Mouse (Mus musculus): ENCODE results near the gene Tbx19. TPM values are rescaled to one million over a fixed set of nuclear protein-coding genes. Genes with fewer than 3 reads are reported as not detected.

The Tbx19 gene
- polyA plus RNA-seq, 1 experiment from 2014 or later, result not detected

DNA sequence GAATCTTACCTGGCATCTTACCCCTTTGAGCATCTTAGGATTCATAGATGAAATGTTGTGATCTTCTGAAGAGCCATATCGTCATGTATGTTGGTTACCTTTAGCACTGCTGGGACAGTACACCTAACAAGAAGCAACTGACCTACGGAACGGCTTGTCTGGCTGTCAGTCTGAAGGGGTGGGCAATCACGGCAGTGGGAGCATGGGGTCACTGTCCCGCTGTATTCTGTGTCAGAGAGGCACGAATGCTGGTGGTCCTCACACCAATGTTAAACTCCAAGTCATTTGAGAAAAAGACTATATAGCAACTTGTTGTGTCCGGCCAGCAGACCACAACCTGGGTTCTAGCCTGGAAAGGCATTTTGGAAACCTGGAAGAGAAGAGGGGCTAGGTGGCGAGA lies 10.7 kb upstream of the Tbx19 start:
- H3K9ac ChIP-seq (ENCODE audit: low read depth, low read length), result no peak overlapping the region
- H3K36me3 ChIP-seq (ENCODE audit: control insufficient read depth, insufficient read depth, low read length), result no peaks in the 10 kb centered on the region
- H3K4me3 ChIP-seq (ENCODE audit: low read length), result no peak overlapping the region
- 85% methylated on average over 7 of the region's 8 CpGs for WGBS
- H3K27ac ChIP-seq (ENCODE audit: low read depth, low read length), result no peak overlapping the region
- H3K4me1 ChIP-seq (ENCODE audit: control insufficient read depth, insufficient read depth, low read length), result no peaks in the 10 kb centered on the region
- ATAC-seq (ENCODE audit: low FRiP score, low TSS enrichment), result no peak
- H3K27me3 ChIP-seq (ENCODE audit: control insufficient read depth, insufficient read depth, low read length), result no peaks in the 10 kb centered on the region
- no peak overlapping the region for H3K4me2 ChIP-seq (replicated peaks; ENCODE audit: low read depth, low read length)
- H3K9me3 ChIP-seq (ENCODE audit: control insufficient read depth, low read length), result no peaks in the 10 kb centered on the region

DNA sequence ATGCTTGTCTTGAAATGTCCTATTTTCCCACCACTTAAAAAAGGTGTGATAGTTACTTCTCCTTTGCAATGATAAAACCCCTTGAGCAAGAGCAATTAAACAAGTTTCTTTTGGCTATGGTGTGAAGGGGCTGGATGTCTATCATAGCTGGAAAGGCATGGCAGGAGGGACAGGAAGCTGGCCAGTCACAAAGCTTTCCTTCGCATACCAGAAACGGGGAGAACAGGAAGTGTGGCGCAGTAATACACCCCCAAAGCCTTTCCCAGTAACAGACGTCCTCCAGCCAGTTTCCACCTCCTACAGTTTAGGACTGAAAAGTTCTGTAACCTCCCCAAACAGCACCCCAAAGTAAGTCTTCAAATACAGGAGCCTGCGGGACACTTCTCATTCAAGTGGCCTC lies 9.6 kb upstream of the Tbx19 start:
- Histone ChIP-seq H3K9ac (ENCODE audit: low read depth, low read length) (no peak overlapping the region), H3K9me3 (ENCODE audit: control insufficient read depth, low read length) (no peaks in the 10 kb centered on the region), H3K36me3 (ENCODE audit: control insufficient read depth, insufficient read depth, low read length) (no peaks in the 10 kb centered on the region), H3K27me3 (ENCODE audit: control insufficient read depth, insufficient read depth, low read length) (no peaks in the 10 kb centered on the region), H3K4me2 (replicated peaks; ENCODE audit: low read depth, low read length) (no peak overlapping the region), H3K4me3 (ENCODE audit: low read length) (no peak overlapping the region), H3K27ac (ENCODE audit: low read depth, low read length) (no peak overlapping the region), H3K4me1 (ENCODE audit: control insufficient read depth, insufficient read depth, low read length) (no peaks in the 10 kb centered on the region)
- 74% methylated on average over 5 of the region's 5 CpGs for WGBS
- ATAC-seq (ENCODE audit: low FRiP score, low TSS enrichment), result no peak

- H3K4me1 ChIP-seq (ENCODE audit: control insufficient read depth, insufficient read depth, low read length), result no peaks in the 10 kb centered on the region
- H3K9me3 ChIP-seq (ENCODE audit: control insufficient read depth, low read length), result no peaks in the 10 kb centered on the region
- 84% methylated on average over 3 of the region's 3 CpGs for WGBS
- H3K4me2 ChIP-seq (replicated peaks; ENCODE audit: low read depth, low read length), result no peak overlapping the region
- no peak overlapping the region for H3K27ac ChIP-seq (ENCODE audit: low read depth, low read length)
- H3K27me3 ChIP-seq (ENCODE audit: control insufficient read depth, insufficient read depth, low read length), result no peaks in the 10 kb centered on the region
- no peaks in the 10 kb centered on the region for H3K36me3 ChIP-seq (ENCODE audit: control insufficient read depth, insufficient read depth, low read length)
- ATAC-seq (ENCODE audit: low FRiP score, low TSS enrichment), result no peak
- H3K9ac ChIP-seq (ENCODE audit: low read depth, low read length), result no peak overlapping the region
- no peak overlapping the region for H3K4me3 ChIP-seq (ENCODE audit: low read length)
Measured at GRCm38 (mm10) chr1:165169462-165169861, 8.9 kb upstream of the Tbx19 start.

DNA sequence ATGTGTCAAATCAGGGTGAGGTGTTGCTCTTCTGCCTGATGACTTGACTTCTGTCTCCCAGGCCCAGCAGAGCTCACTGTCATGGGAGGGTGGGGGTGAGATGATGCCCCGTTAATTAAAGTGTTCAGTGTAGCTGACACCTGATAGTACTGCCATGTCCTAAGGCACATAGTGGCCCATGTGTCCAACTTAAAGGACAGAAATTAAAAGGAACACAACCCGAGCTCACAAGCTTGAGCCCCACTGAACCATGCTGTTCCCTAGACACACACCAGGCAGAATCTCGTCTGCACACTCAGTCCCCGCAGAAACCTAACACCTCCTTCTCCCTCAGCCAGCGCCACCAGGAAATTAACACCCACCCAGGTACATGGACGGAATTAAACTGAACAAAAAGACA lies 4.3 kb upstream of the Tbx19 start:
- Histone ChIP-seq H3K4me1 (ENCODE audit: control insufficient read depth, insufficient read depth, low read length) (no peaks in the 10 kb centered on the region), H3K9me3 (ENCODE audit: control insufficient read depth, low read length) (no peaks in the 10 kb centered on the region), H3K36me3 (ENCODE audit: control insufficient read depth, insufficient read depth, low read length) (no peaks in the 10 kb centered on the region), H3K27me3 (ENCODE audit: control insufficient read depth, insufficient read depth, low read length) (no peaks in the 10 kb centered on the region), H3K27ac (ENCODE audit: low read depth, low read length) (no peak overlapping the region), H3K4me3 (ENCODE audit: low read length) (no peak overlapping the region), H3K4me2 (replicated peaks; ENCODE audit: low read depth, low read length) (no peak overlapping the region), H3K9ac (ENCODE audit: low read depth, low read length) (no peak overlapping the region)
- 45% methylated on average over 6 of the region's 6 CpGs for WGBS
- peak; percentile 64 for ATAC-seq (ENCODE audit: low FRiP score, low TSS enrichment)

DNA sequence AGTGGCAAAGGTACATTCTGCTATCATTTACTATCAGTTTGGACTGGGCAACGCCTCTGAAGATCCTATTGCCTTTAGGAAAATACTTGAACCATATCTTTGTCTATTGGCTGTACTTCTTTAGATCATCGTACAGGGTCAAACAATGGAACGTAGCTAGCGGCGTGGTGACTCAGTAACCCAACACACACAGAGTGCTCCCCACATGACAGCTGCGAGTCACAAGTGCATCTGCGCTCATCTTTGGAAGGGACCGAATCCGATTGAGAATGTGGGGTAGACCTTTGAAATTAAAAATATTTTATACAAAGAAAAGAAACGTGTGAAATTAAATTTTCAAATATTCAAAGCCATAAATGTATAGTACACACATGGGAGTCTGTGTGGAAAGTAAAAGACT lies 1.7 kb downstream of the Tbx19 start:
- H3K4me3 ChIP-seq (ENCODE audit: low read length), result no peak overlapping the region
- H3K9ac ChIP-seq (ENCODE audit: low read depth, low read length), result no peak overlapping the region
- no peak for ATAC-seq (ENCODE audit: low FRiP score, low TSS enrichment)
- no peak overlapping the region for H3K27ac ChIP-seq (ENCODE audit: low read depth, low read length)
- no peaks in the 10 kb centered on the region for H3K4me1 ChIP-seq (ENCODE audit: control insufficient read depth, insufficient read depth, low read length)
- WGBS, result 85% methylated on average over 10 of the region's 10 CpGs
- H3K9me3 ChIP-seq (ENCODE audit: control insufficient read depth, low read length), result no peaks in the 10 kb centered on the region
- H3K4me2 ChIP-seq (replicated peaks; ENCODE audit: low read depth, low read length), result no peak overlapping the region
- no peaks in the 10 kb centered on the region for H3K36me3 ChIP-seq (ENCODE audit: control insufficient read depth, insufficient read depth, low read length)
- no peaks in the 10 kb centered on the region for H3K27me3 ChIP-seq (ENCODE audit: control insufficient read depth, insufficient read depth, low read length)

GRCm38 (mm10) chr1:165154162-165154561 lies 6.4 kb downstream of the Tbx19 start:
- WGBS, result 75% methylated on average over 4 of the region's 4 CpGs

GRCm38 (mm10) chr1:165151216-165151615 lies 9.4 kb downstream of the Tbx19 start:
- H3K4me1 ChIP-seq (ENCODE audit: control insufficient read depth, insufficient read depth, low read length), result no peaks in the 10 kb centered on the region
- no peaks in the 10 kb centered on the region for H3K9me3 ChIP-seq (ENCODE audit: control insufficient read depth, low read length)
- no peak for ATAC-seq (ENCODE audit: low FRiP score, low TSS enrichment)
- no peaks in the 10 kb centered on the region for H3K27me3 ChIP-seq (ENCODE audit: control insufficient read depth, insufficient read depth, low read length)
- no peak overlapping the region for H3K4me2 ChIP-seq (replicated peaks; ENCODE audit: low read depth, low read length)
- no peak overlapping the region for H3K9ac ChIP-seq (ENCODE audit: low read depth, low read length)
- no peak overlapping the region for H3K27ac ChIP-seq (ENCODE audit: low read depth, low read length)
- 52% methylated on average over 8 of the region's 8 CpGs for WGBS
- no peak overlapping the region for H3K4me3 ChIP-seq (ENCODE audit: low read length)
- H3K36me3 ChIP-seq (ENCODE audit: control insufficient read depth, insufficient read depth, low read length), result no peaks in the 10 kb centered on the region

More at GRCm38 (mm10) chr1:165154162-165154561, 6.4 kb downstream of the Tbx19 start:
- Histone ChIP-seq H3K4me3 (ENCODE audit: low read length) (no peak overlapping the region), H3K27me3 (ENCODE audit: control insufficient read depth, insufficient read depth, low read length) (no peaks in the 10 kb centered on the region), H3K36me3 (ENCODE audit: control insufficient read depth, insufficient read depth, low read length) (no peaks in the 10 kb centered on the region), H3K4me2 (replicated peaks; ENCODE audit: low read depth, low read length) (no peak overlapping the region), H3K9ac (ENCODE audit: low read depth, low read length) (no peak overlapping the region), H3K9me3 (ENCODE audit: control insufficient read depth, low read length) (no peaks in the 10 kb centered on the region), H3K27ac (ENCODE audit: low read depth, low read length) (no peak overlapping the region), H3K4me1 (ENCODE audit: control insufficient read depth, insufficient read depth, low read length) (no peaks in the 10 kb centered on the region)
- ATAC-seq (ENCODE audit: low FRiP score, low TSS enrichment), result no peak

DNA sequence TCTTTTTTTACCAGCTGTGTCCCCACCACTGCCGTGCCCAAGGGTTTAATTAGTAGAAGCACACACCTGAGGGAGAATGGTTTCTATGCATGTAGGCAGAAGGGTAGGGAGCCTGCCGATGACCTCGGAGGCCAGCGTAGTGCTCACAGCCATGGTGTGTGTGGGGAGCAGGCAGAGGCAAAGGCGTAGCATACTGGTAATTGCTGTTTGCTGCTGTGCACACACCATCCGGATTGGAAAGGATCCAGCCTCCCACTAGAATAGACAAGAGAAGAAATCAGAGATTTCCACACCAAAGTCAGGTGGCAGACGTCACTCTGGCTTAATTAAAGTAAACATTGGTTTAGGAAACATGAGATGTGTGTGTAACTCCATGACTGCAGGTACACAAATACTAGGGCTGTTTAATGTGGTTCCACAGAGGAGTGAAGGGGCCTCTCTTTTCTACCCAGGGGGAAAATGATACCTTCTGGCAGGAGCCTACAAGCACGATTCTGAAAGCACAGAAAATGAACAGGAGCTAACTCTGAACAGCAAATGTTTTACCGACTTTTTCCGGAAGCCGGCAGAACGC lies 18.1 kb downstream of the Tbx19 start:
- peak; percentile 89 for ATAC-seq (ENCODE audit: low FRiP score, low TSS enrichment)
- H3K9me3 ChIP-seq (ENCODE audit: control insufficient read depth, low read length), result no peaks in the 10 kb centered on the region

DNA sequence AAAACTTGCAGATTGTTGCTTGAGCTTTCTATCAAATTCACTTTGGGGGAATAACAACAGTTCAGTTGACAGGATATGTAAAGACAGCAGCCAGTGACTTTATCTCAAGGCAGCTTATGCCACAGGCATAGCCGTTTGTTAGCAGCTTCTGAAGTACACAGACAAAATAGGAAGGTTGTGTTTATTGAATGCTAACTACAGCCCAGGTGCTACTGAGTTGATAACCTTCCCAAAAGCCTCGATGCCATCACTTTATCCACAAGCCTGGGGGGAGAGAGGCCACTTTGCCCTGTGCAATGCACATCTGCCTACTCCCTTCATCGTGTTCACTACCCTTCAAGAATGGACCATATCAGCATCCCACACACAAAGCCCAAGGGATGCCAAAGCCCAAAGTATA lies 20.3 kb downstream of the Tbx19 start:
- Histone ChIP-seq H3K36me3 (ENCODE audit: control insufficient read depth, insufficient read depth, low read length) (no peaks in the 10 kb centered on the region), H3K4me3 (ENCODE audit: low read length) (no peak overlapping the region), H3K9ac (ENCODE audit: low read depth, low read length) (no peak overlapping the region), H3K27ac (ENCODE audit: low read depth, low read length) (no peak overlapping the region), H3K4me1 (ENCODE audit: control insufficient read depth, insufficient read depth, low read length) (peaks cover 4% of the 10 kb centered on the region; the same call in 1 of the 2 replicates), H3K4me2 (replicated peaks; ENCODE audit: low read depth, low read length) (no peak overlapping the region), H3K27me3 (ENCODE audit: control insufficient read depth, insufficient read depth, low read length) (no peaks in the 10 kb centered on the region), H3K9me3 (ENCODE audit: control insufficient read depth, low read length) (no peaks in the 10 kb centered on the region)
- WGBS, result 75% methylated on average over 3 of the region's 3 CpGs
- no peak for ATAC-seq (ENCODE audit: low FRiP score, low TSS enrichment)

More for the DNA sequence above, 18.1 kb downstream of the Tbx19 start:
- H3K4me1 ChIP-seq (ENCODE audit: control insufficient read depth, insufficient read depth, low read length), result peaks cover 4% of the 10 kb centered on the region; the same call in 1 of the 2 replicates
- H3K27ac ChIP-seq (ENCODE audit: low read depth, low read length), result no peak overlapping the region
- H3K4me2 ChIP-seq (replicated peaks; ENCODE audit: low read depth, low read length), result no peak overlapping the region
- no peak overlapping the region for H3K4me3 ChIP-seq (ENCODE audit: low read length)
- no peak overlapping the region for H3K9ac ChIP-seq (ENCODE audit: low read depth, low read length)
- no peaks in the 10 kb centered on the region for H3K27me3 ChIP-seq (ENCODE audit: control insufficient read depth, insufficient read depth, low read length)
- H3K36me3 ChIP-seq (ENCODE audit: control insufficient read depth, insufficient read depth, low read length), result no peaks in the 10 kb centered on the region
- 53% methylated on average over 12 of the region's 12 CpGs for WGBS
